ENCODE assay signal across 8 mouse cellular contexts in the genomic region with DNA sequence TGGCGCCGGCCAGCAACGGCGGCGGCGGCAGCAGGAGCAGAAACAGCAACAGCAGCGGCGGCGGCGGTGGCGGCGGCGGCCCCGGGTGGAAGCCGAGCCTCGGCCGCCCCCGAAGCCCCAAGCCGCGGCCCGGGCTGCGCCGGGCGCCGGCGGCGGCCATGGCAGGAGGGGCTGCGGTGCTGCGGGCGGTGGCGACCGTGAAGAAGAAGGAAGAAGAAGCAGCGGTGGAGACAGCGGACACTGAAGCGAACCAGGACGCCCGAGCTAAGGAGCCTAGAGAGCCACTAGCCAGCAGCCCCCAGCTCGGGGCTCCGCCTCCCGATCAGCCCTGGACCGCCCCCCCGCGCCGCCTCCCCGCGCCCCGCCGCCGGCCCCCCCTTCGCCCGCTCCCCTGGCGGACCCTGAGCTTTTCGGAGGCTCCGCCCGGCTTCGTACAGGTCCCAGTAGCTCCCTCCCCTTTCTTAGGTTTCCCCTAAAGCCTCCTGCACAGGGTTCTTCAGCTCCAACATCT. TPM values are rescaled to one million over a fixed set of nuclear protein-coding genes. Genes with fewer than 3 reads are reported as not detected.
DNase-seq lines count a peak whose midpoint lies in the region; ATAC-seq and TF ChIP-seq lines count a peak whose summit lies in the region.

TSS of gene Astn2 (minus strand) at position 411 of the 511 bp plus-strand sequence.

- TF ChIP-seq POLR2A in cerebellum, adult 2 months (IDR thresholded peaks at IDR 0.05; ENCODE audit: borderline replicate concordance, insufficient read depth, low read length), result peak; percentile 37; the same call in 1 of the 2 replicates
- no peak for TF ChIP-seq POLR2A in small intestine, adult 2 months (IDR thresholded peaks at IDR 0.05; ENCODE audit: low read depth, low read length)

- no peak for TF ChIP-seq EP300 in liver, embryonic 14.5 days (IDR thresholded peaks at IDR 0.05; ENCODE audit: low read depth)

- no peak for TF ChIP-seq CTCF in lung, embryonic 14.5 days (IDR thresholded peaks at IDR 0.05; ENCODE audit: low read depth)
- no peak for TF ChIP-seq CTCF in cerebellum, adult 2 months (IDR thresholded peaks at IDR 0.05; ENCODE audit: borderline replicate concordance, insufficient read depth, low read depth, low read length)
- TF ChIP-seq CTCF in liver, embryonic 14.5 days (IDR thresholded peaks at IDR 0.05; ENCODE audit: low read depth), result no peak
- no peak for TF ChIP-seq CTCF in small intestine, adult 2 months (IDR thresholded peaks at IDR 0.05; ENCODE audit: extremely low read depth, insufficient read length, insufficient replicate concordance, low read depth, low read length)

- no peaks in the 10 kb centered on the region for H3K9me3 ChIP-seq in lung, embryonic 14.5 days (ENCODE audit: low read depth, low read length)
- H3K9me3 ChIP-seq in liver, embryonic 14.5 days (ENCODE audit: control insufficient read depth, low read length), result no peaks in the 10 kb centered on the region

- peak; percentile 52 for DNase-seq in lung, embryonic 14.5 days
- DNase-seq in lung, postnatal 25 days (ENCODE audit: low spot score), result no peak
- DNase-seq in cerebellum, adult 2 months, result peak; percentile 76 to 77
- peak; percentile 19 for DNase-seq in forelimb bud, embryonic 11.5 days (ENCODE audit: low read depth, low spot score)
- DNase-seq in kidney, postnatal 14 days, result peak; percentile 25
- DNase-seq in liver, embryonic 14.5 days (ENCODE audit: low read depth in 3 of 3, low spot score in 3 of 3), result no peak
- DNase-seq in thymus, postnatal 0 days (ENCODE audit: low spot score), result no peak

- H3K27ac ChIP-seq in lung, embryonic 14.5 days (ENCODE audit: low read depth), result no peak within 1 kb of the TSS
- H3K27ac ChIP-seq in cerebellum, adult 2 months (ENCODE audit: insufficient read depth, low read length), result peak within 1 kb of the TSS; percentile 99
- H3K27ac ChIP-seq in liver, embryonic 14.5 days, result no peak within 1 kb of the TSS
- H3K27ac ChIP-seq in small intestine, adult 2 months (ENCODE audit: insufficient read depth, low read depth, low read length), result no peak within 1 kb of the TSS

- H3K27me3 ChIP-seq in lung, embryonic 14.5 days (ENCODE audit: insufficient read depth, low read length), result peaks cover 34% of the 10 kb centered on the region
- H3K27me3 ChIP-seq in cerebellum, adult 2 months (ENCODE audit: control insufficient read depth, insufficient read depth, low read length), result no peaks in the 10 kb centered on the region
- H3K27me3 ChIP-seq in liver, embryonic 14.5 days (ENCODE audit: control insufficient read depth, insufficient read depth, low read length), result peaks cover 29% of the 10 kb centered on the region
- H3K27me3 ChIP-seq in small intestine, adult 2 months (ENCODE audit: control insufficient read depth, insufficient read depth, low read length), result peaks cover 18% of the 10 kb centered on the region

- H3K36me3 ChIP-seq in lung, embryonic 14.5 days (ENCODE audit: insufficient read depth), result no peaks in the 10 kb centered on the region
- no peaks in the 10 kb centered on the region for H3K36me3 ChIP-seq in liver, embryonic 14.5 days (replicated peaks; ENCODE audit: control insufficient read depth, insufficient read depth, low read depth)
- H3K36me3 ChIP-seq in small intestine, adult 2 months (ENCODE audit: control insufficient read depth, insufficient read depth, low read length), result no peaks in the 10 kb centered on the region

- WGBS in lung, embryonic 14.5 days, result under 1% methylated on average over 37 of the region's 56 CpGs
- WGBS in cerebellum, adult 2 months, result 2% methylated on average over 48 of the region's 56 CpGs
- WGBS in liver, embryonic 14.5 days (ENCODE audit: insufficient replicate concordance), result under 1% methylated on average over 28 of the region's 56 CpGs
- WGBS in small intestine, adult 2 months, result 6% methylated on average over 46 of the region's 56 CpGs

- peak within 1 kb of the TSS; percentile 93 for H3K4me2 ChIP-seq in lung, embryonic 14.5 days
- peak within 1 kb of the TSS; percentile 50 for H3K4me2 ChIP-seq in liver, embryonic 14.5 days (ENCODE audit: low read depth)

- peak; percentile 77 for ATAC-seq in lung, embryonic 14.5 days (ENCODE audit: insufficient read depth)
- ATAC-seq in liver, embryonic 14.5 days (ENCODE audit: insufficient read depth), result no peak

- peak within 1 kb of the TSS; percentile 64 for H3K4me3 ChIP-seq in lung, embryonic 14.5 days (ENCODE audit: low read depth, low read length)
- H3K4me3 ChIP-seq in cerebellum, adult 2 months (replicated peaks; ENCODE audit: insufficient read depth, low read depth, low read length), result peak within 1 kb of the TSS; percentile 100
- H3K4me3 ChIP-seq in liver, embryonic 14.5 days (ENCODE audit: insufficient read depth in 1 of 2, low read depth in 2 of 2, low read length in 2 of 2), result peak within 1 kb of the TSS; percentile 6 to 45; a peak in 3 of 4 replicates
- H3K4me3 ChIP-seq in small intestine, adult 2 months (ENCODE audit: low read depth, low read length), result peak within 1 kb of the TSS; percentile 50

- H3K4me1 ChIP-seq in lung, embryonic 14.5 days (ENCODE audit: insufficient read depth), result no peaks in the 10 kb centered on the region
- H3K4me1 ChIP-seq in cerebellum, adult 2 months (ENCODE audit: control insufficient read depth, insufficient read depth, low read length), result peaks cover 6% of the 10 kb centered on the region; the same call in 1 of the 2 replicates
- H3K4me1 ChIP-seq in liver, embryonic 14.5 days (replicated peaks; ENCODE audit: control insufficient read depth in 2 of 2, insufficient read depth in 2 of 2, low read length in 1 of 2), result no peaks in the 10 kb centered on the region
- H3K4me1 ChIP-seq in small intestine, adult 2 months (ENCODE audit: control insufficient read depth, insufficient read depth, insufficient read length, low read length), result no peaks in the 10 kb centered on the region

- peak within 1 kb of the TSS; percentile 59 for H3K9ac ChIP-seq in lung, embryonic 14.5 days
- H3K9ac ChIP-seq in liver, embryonic 14.5 days (replicated peaks), result no peak within 1 kb of the TSS

RNA-seq across cellular contexts. Expression of gene Astn2, which starts in this region (rescaled TPM):
- polyA plus RNA-seq in lung, embryonic 14.5 days (2014; fragmentation: Nextera tagmentation; extraction: Ambion mirVana), result 1.1 and 1.2 TPM in 2 replicates
- 56.9 and 68.1 TPM in 2 replicates for polyA plus RNA-seq in cerebellum, adult 2 months (2012; rRNA removed)
- polyA plus RNA-seq in liver, embryonic 14.5 days (2012; rRNA removed), result 0.09 and 0.16 TPM in 2 replicates
- polyA plus RNA-seq in liver, embryonic 14.5 days (2014; fragmentation: Nextera tagmentation; extraction: Ambion mirVana), result 0.04 TPM in 1 of 2 replicates, not detected in the other
- polyA plus RNA-seq in small intestine, adult 2 months (2012; rRNA removed), result 0.34 and 0.37 TPM in 2 replicates
- 0.18 and 0.20 TPM in 2 replicates for polyA plus RNA-seq in thymus, postnatal 0 days (2015; fragmentation: Nextera tagmentation; extraction: Ambion mirVana)

Comparison
In these comparisons a context has a peak if more than half of its experiments do, and no peak if none do; other contexts are left out.
1. RNA of gene Astn2 (polyA plus RNA-seq): 56.9 to 68.1 TPM in cerebellum, adult 2 months; 1.1 to 1.2 TPM in lung, embryonic 14.5 days, 0.34 to 0.37 TPM in small intestine, adult 2 months, 0.18 to 0.20 TPM in thymus, postnatal 0 days and 0.04 to 0.16 TPM in liver, embryonic 14.5 days; every median in the first group is over 10 times any median in the second.
2. DNase-seq: peak in lung, embryonic 14.5 days (single experiment), cerebellum, adult 2 months (2 of 2), forelimb bud, embryonic 11.5 days (single experiment) and kidney, postnatal 14 days (single experiment); none in lung, postnatal 25 days (single experiment), liver, embryonic 14.5 days (0 of 3) and thymus, postnatal 0 days (single experiment).
3. H3K4me3 ChIP-seq: peak in every context shown above with its lines; median percentile 100 in cerebellum, adult 2 months; 64 in lung, embryonic 14.5 days; 50 in small intestine, adult 2 months; 26 in liver, embryonic 14.5 days.